Mouse (Mus musculus): ENCODE data around the gene Ear10. TPM values are rescaled to one million over a fixed set of nuclear protein-coding genes. Genes with fewer than 3 reads are reported as not detected.
"Not testable (repeated sequence)": the region's sequence is repeated elsewhere in the genome, so short reads cannot be mapped to it uniquely, and the experiment has no call there.

Ear10 gene
- polyA plus RNA-seq, 1 experiment from 2014 or later = not detected

GRCm38 (mm10) chr14:43886235-43886634 lies 37.1 kb downstream of the Ear10 start:
- not testable (repeated sequence) for H3K9ac ChIP-seq; H3K4me1 ChIP-seq; H3K27ac ChIP-seq; H3K4me2 ChIP-seq; ATAC-seq (ENCODE audit: borderline replicate concordance, extremely low read depth, low FRiP score, low TSS enrichment); H3K27me3 ChIP-seq; H3K4me3 ChIP-seq; H3K9me3 ChIP-seq; H3K36me3 ChIP-seq
- 65% methylated on average over 1 of the region's 1 CpGs for WGBS

DNA sequence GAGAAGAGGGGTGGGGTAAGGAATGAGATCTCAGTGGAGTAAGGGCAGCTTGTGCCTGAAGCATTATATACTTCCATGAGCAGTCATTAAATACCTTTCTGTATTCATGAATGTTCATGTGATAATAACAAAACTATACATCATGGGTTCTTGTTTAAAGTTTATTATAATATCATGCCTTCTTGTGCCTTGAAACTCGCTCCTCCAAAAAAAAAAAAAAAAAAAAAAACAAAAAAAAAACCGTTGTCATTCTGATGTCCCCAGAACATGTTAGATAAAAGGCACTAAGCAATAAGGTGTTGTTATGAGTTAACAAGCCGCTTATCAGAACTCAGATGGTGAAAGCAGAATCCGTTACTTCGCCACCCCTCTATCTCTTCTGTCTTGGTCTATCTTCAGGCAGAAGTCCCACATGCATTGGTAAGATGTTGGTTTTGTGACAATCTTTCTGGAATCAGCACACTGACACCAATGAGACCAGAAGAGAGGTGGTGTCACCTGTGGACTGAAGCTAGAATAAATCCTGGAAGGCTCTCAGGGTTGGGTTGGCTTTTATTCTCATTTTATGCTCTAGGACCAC lies 43.3 kb downstream of the Ear10 start:
- not testable (repeated sequence) for H3K27ac ChIP-seq; H3K4me3 ChIP-seq; H3K36me3 ChIP-seq; H3K4me1 ChIP-seq; H3K4me2 ChIP-seq; ATAC-seq (ENCODE audit: borderline replicate concordance, extremely low read depth, low FRiP score, low TSS enrichment); H3K27me3 ChIP-seq; H3K9ac ChIP-seq; H3K9me3 ChIP-seq
- WGBS = 86% methylated on average over 5 of the region's 5 CpGs

GRCm38 (mm10) chr14:43877789-43878188 lies 45.6 kb downstream of the Ear10 start:
- not testable (repeated sequence) for H3K36me3 ChIP-seq; H3K4me3 ChIP-seq; ATAC-seq (ENCODE audit: borderline replicate concordance, extremely low read depth, low FRiP score, low TSS enrichment); H3K9me3 ChIP-seq; H3K27me3 ChIP-seq; H3K9ac ChIP-seq; H3K4me2 ChIP-seq; H3K4me1 ChIP-seq; H3K27ac ChIP-seq
- WGBS = 63% methylated on average over 1 of the region's 2 CpGs

DNA sequence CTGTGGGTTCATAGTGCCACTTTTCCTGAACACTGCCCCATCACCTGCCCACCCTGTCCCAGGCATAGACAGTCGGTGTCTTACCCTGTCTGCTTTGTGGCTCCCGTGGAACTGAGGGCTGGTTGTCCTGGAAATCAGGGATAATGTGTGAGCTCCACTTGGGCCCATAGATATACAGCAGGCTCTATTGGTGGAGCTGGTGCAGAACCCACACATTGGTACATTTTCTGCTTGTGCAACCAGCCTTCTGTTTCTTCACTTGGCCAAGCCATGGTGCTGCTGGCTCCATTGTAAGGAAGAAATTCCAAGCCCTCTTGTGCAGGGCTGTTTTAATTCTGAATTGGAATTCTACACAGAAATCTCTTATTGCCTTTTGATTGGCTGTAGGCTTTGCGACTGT lies 47.9 kb downstream of the Ear10 start, which contains the start of gene Ear1:
Gene Ear1 (minus strand): TSS at position 101 of the 400 bp plus-strand sequence.
- not testable (repeated sequence) for H3K36me3 ChIP-seq; H3K27ac ChIP-seq; H3K4me3 ChIP-seq; H3K4me1 ChIP-seq; H3K27me3 ChIP-seq; ATAC-seq (ENCODE audit: borderline replicate concordance, extremely low read depth, low FRiP score, low TSS enrichment); H3K9me3 ChIP-seq; H3K4me2 ChIP-seq; H3K9ac ChIP-seq
- 90% methylated on average over 3 of the region's 3 CpGs for WGBS

DNA sequence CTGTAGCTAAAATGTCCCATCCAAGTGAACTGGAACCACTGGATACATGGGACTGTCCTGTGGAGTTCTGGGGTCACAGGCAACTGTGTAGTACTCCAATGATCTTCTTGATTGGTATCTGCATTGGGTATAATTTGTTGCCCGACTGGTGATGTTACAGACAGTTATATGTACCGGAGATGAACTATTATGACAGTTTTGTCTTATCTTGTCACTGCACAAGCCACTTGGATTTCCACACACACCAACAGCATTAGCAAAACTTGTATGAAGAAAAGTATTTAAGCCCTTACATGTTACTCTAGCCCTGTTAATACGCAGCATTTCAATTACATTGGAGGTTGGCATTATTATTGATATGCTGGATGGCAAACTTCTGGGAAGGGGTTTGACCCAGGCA lies 48.5 kb downstream of the Ear10 start:
- not testable (repeated sequence) for H3K4me2 ChIP-seq; H3K36me3 ChIP-seq; ATAC-seq (ENCODE audit: borderline replicate concordance, extremely low read depth, low FRiP score, low TSS enrichment); H3K27ac ChIP-seq; H3K27me3 ChIP-seq; H3K4me3 ChIP-seq; H3K4me1 ChIP-seq; H3K9ac ChIP-seq; H3K9me3 ChIP-seq
- 88% methylated on average over 3 of the region's 3 CpGs for WGBS

Other genes starting within 250 kb of the Ear10 start
- gene Gm8165, start 246.4 kb downstream of the Ear10 start, polyA plus RNA-seq (2015; fragmentation: Nextera tagmentation; extraction: Ambion mirVana) = not detected in 2 replicates
- gene Gm7324, start 225.7 kb downstream of the Ear10 start, polyA plus RNA-seq (2015; fragmentation: Nextera tagmentation; extraction: Ambion mirVana) = 0.57 and 1.1 TPM in 2 replicates
- gene Gm16506, start 196.1 kb downstream of the Ear10 start, polyA plus RNA-seq (2015; fragmentation: Nextera tagmentation; extraction: Ambion mirVana) = not detected in 2 replicates
- not detected in 2 replicates for gene Gm6526, start 175.7 kb downstream of the Ear10 start, polyA plus RNA-seq (2015; fragmentation: Nextera tagmentation; extraction: Ambion mirVana)
- gene Gm8180, start 138.8 kb downstream of the Ear10 start, polyA plus RNA-seq (2015; fragmentation: Nextera tagmentation; extraction: Ambion mirVana) = not detected in 2 replicates
- gene Ear1, start 48.0 kb downstream of the Ear10 start, polyA plus RNA-seq (2015; fragmentation: Nextera tagmentation; extraction: Ambion mirVana) = not detected in 2 replicates
- 32.5 and 33.4 TPM in 2 replicates for gene Gm8113, start 1.8 kb upstream of the Ear10 start, polyA plus RNA-seq (2015; fragmentation: Nextera tagmentation; extraction: Ambion mirVana)
- not detected in 2 replicates for gene Ang5, start 33.5 kb upstream of the Ear10 start, polyA plus RNA-seq (2015; fragmentation: Nextera tagmentation; extraction: Ambion mirVana)
- not detected in 2 replicates for gene Ang6, start 78.7 kb upstream of the Ear10 start, polyA plus RNA-seq (2015; fragmentation: Nextera tagmentation; extraction: Ambion mirVana)
- gene Ear2, start 179.1 kb upstream of the Ear10 start, polyA plus RNA-seq (2015; fragmentation: Nextera tagmentation; extraction: Ambion mirVana) = 3.7 and 4.3 TPM in 2 replicates
- gene Gm3327, start 200.3 kb upstream of the Ear10 start, polyA plus RNA-seq (2015; fragmentation: Nextera tagmentation; extraction: Ambion mirVana) = not detected in 2 replicates

All from lung, embryonic 15.5 days (tissue).